Mouse (Mus musculus) heart, embryonic 12.5 days (tissue): Measurements from ENCODE around the gene Tipin. TPM values are rescaled to one million over a fixed set of nuclear protein-coding genes. Genes with fewer than 3 reads are reported as not detected.
"Not testable (repeated sequence)": the region's sequence is repeated elsewhere in the genome, so short reads cannot be mapped to it uniquely, and the experiment has no call there.

Experiments
- ATAC-seq: fragments of 200-750 bp; cut with Nextera tagmentation; 2 replicates; pipeline ENCODE4 v1.8.0; 2017; ENCODE audit warnings: moderate TSS enrichment, moderate library complexity; ENCODE audit not compliant: insufficient number of reproducible peaks, low FRiP score
- H3K27ac ChIP-seq: fragments of 300-500 bp; sonication (generic); 2 replicates; pipeline ENCODE4 v1.5.1; 2016; ENCODE audit warnings: mild to moderate bottlenecking, moderate library complexity; ENCODE audit not compliant: poor library complexity, severe bottlenecking
- H3K27me3 ChIP-seq: fragments of 300-500 bp; sonication (generic); replicated peaks from 2 replicates; pipeline ENCODE4 v1.6.1; 2016; ENCODE audit warnings: mild to moderate bottlenecking, moderate library complexity
- H3K36me3 ChIP-seq: fragments of 300-500 bp; sonication (generic); 2 replicates; pipeline ENCODE4 v1.6.1; 2016; ENCODE audit warnings: mild to moderate bottlenecking, moderate library complexity
- H3K4me1 ChIP-seq: fragments of 300-500 bp; sonication (generic); replicated peaks from 2 replicates; pipeline ENCODE4 v1.6.1; 2016; ENCODE audit warnings: mild to moderate bottlenecking
- H3K4me2 ChIP-seq: fragments of 300-500 bp; sonication (generic); 2 replicates; pipeline ENCODE4 v1.6.1; 2016; ENCODE audit warnings: mild to moderate bottlenecking, moderate library complexity
- H3K4me3 ChIP-seq: fragments of 300-500 bp; sonication (generic); 2 replicates; pipeline ENCODE4 v1.5.1; 2016; ENCODE audit warnings: mild to moderate bottlenecking
- H3K9ac ChIP-seq: fragments of 300-500 bp; sonication (generic); 2 replicates; pipeline ENCODE4 v1.6.1; 2016; ENCODE audit warnings: mild to moderate bottlenecking, moderate library complexity
- H3K9me3 ChIP-seq: fragments of 300-500 bp; sonication (generic); replicated peaks from 2 replicates; pipeline ENCODE4 v1.6.1; 2016; ENCODE audit warnings: mild to moderate bottlenecking, moderate library complexity
- WGBS: fragments of 180-500 bp; shearing (Covaris S2); methylation state at CpG from one replicate; pipeline ENCODE4 v1.1.7; 2016; 5-methylcytosine and 5-hydroxymethylcytosine counted together
- polyA plus RNA-seq: library from polyadenylated mRNA; unstranded; fragments of >200 nt; fragmentation: Nextera tagmentation; extraction: Ambion mirVana; gene quantifications from 2 replicates; pipeline ENCODE4 v1.2.1, GENCODE M21; 2016

Gene Tipin
- polyA plus RNA-seq, 1 experiment from 2014 or later: 133 TPM

DNA sequence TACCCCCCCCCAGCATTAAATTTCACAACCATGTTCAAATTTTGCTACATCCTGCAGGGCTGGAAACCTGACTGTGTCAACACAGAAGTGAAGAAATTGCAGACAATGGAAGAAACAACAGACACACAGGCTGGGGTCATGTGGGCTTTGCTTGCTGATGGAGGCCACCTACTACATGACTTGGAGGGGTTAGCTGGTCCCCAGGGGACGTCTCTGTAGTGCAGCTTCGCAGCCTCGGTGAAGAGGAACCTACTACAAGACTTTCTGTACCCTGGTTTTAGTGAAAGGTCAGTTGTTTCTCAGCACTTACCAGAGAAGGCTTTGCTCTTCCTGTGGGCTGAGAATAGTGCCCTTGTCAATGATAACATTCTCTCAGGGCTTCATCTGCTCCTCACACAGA lies 10.1 kb upstream of the Tipin start:
- ATAC-seq: no peak
- H3K4me2 ChIP-seq: no peak overlapping the region
- H3K27ac ChIP-seq: no peak overlapping the region
- no peaks in the 10 kb centered on the region for H3K9me3 ChIP-seq
- H3K27me3 ChIP-seq: no peaks in the 10 kb centered on the region
- no peaks in the 10 kb centered on the region for H3K36me3 ChIP-seq
- no peak overlapping the region for H3K4me3 ChIP-seq
- no peaks in the 10 kb centered on the region for H3K4me1 ChIP-seq
- 56% methylated on average over 3 of the region's 3 CpGs for WGBS
- H3K9ac ChIP-seq: no peak overlapping the region

DNA sequence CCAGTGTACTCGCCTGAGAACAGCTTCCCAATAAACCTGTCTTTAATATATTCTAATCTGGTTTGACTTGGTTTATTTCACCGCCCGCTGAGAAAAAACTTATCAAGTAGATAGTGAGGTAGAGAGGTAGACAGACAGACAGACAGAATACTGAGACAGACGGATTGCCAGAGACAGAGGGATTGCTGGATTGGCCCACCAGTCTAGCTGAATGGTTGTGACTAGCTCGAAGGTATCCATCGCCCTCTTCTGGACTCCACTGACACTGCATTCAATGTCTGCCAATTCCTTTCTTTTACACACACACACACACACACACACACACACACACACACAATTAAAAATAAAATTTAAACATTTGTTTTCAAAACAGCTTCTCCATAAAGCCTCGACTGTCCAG lies 8.8 kb upstream of the Tipin start:
- Histone ChIP-seq H3K9me3 (no peaks in the 10 kb centered on the region), H3K4me1 (no peaks in the 10 kb centered on the region), H3K27me3 (no peaks in the 10 kb centered on the region), H3K4me2 (no peak overlapping the region), H3K4me3 (no peak overlapping the region), H3K9ac (no peak overlapping the region), H3K27ac (no peak overlapping the region), H3K36me3 (no peaks in the 10 kb centered on the region)
- 32% methylated on average over 7 of the region's 7 CpGs for WGBS
- ATAC-seq: no peak

- 70% methylated on average over 4 of the region's 4 CpGs for WGBS
- Histone ChIP-seq H3K36me3 (no peaks in the 10 kb centered on the region), H3K9ac (no peak overlapping the region), H3K27me3 (no peaks in the 10 kb centered on the region), H3K4me1 (no peaks in the 10 kb centered on the region), H3K27ac (no peak overlapping the region), H3K4me2 (no peak overlapping the region), H3K4me3 (no peak overlapping the region), H3K9me3 (no peaks in the 10 kb centered on the region)
- ATAC-seq: no peak
These were observed 7.6 kb upstream of the Tipin start for GRCm38 (mm10) chr9:64273757-64274156.

- H3K36me3 ChIP-seq: no peaks in the 10 kb centered on the region
- 70% methylated on average over 4 of the region's 4 CpGs for WGBS
- no peak overlapping the region for H3K4me2 ChIP-seq
- no peaks in the 10 kb centered on the region for H3K4me1 ChIP-seq
- no peak overlapping the region for H3K4me3 ChIP-seq
- no peak overlapping the region for H3K9ac ChIP-seq
- no peak for ATAC-seq
- H3K27ac ChIP-seq: no peak overlapping the region
- H3K9me3 ChIP-seq: no peaks in the 10 kb centered on the region
- H3K27me3 ChIP-seq: no peaks in the 10 kb centered on the region
These were observed 7.1 kb upstream of the Tipin start for GRCm38 (mm10) chr9:64274291-64274690.

- Histone ChIP-seq H3K4me1 (no peaks in the 10 kb centered on the region), H3K27ac (no peak overlapping the region), H3K4me3 (no peak overlapping the region), H3K27me3 (no peaks in the 10 kb centered on the region), H3K4me2 (no peak overlapping the region), H3K36me3 (no peaks in the 10 kb centered on the region), H3K9me3 (no peaks in the 10 kb centered on the region), H3K9ac (no peak overlapping the region)
- ATAC-seq: no peak
- 62% methylated on average over 1 of the region's 1 CpGs for WGBS
These were observed 6.5 kb upstream of the Tipin start for GRCm38 (mm10) chr9:64274919-64275318.

DNA sequence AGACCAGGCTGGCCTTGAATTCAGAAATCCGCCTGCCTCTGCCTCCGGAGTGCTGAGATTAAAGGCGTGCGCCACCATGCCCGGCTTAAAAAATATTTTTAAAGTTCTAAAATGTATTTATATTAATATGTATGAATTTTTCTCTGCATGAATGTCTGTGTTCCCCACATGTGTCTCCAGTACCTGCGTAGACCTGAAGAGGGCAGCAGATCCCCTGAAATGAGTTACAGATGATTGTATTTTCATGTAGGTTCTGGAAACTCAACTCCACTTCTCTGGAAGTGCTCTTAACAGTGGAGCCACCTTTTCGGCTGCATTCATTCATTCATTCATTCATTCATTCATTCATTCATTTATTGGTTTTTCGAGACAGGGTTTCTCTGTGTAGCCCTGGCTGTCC lies 3.7 kb upstream of the Tipin start:
- H3K4me1 ChIP-seq: peaks cover 8% of the 10 kb centered on the region
- ATAC-seq: no peak
- no peaks in the 10 kb centered on the region for H3K9me3 ChIP-seq
- WGBS: 56% methylated on average over 8 of the region's 8 CpGs
- no peak overlapping the region for H3K4me2 ChIP-seq
- no peak overlapping the region for H3K4me3 ChIP-seq
- no peaks in the 10 kb centered on the region for H3K27me3 ChIP-seq
- H3K27ac ChIP-seq: no peak overlapping the region
- H3K9ac ChIP-seq: no peak overlapping the region
- no peaks in the 10 kb centered on the region for H3K36me3 ChIP-seq

- Histone ChIP-seq H3K27me3 (no peaks in the 10 kb centered on the region), H3K4me3 (no peak overlapping the region), H3K36me3 (0 out of 2 replicates have a peak, but pooled peaks cover 2% of the 10 kb centered on the region), H3K4me1 (peaks cover 11% of the 10 kb centered on the region), H3K4me2 (no peak overlapping the region), H3K9ac (no peak overlapping the region), H3K27ac (no peak overlapping the region), H3K9me3 (no peaks in the 10 kb centered on the region)
- no peak for ATAC-seq
- 90% methylated on average over 6 of the region's 6 CpGs for WGBS
These were observed 2.6 kb upstream of the Tipin start for GRCm38 (mm10) chr9:64278665-64279310.

DNA sequence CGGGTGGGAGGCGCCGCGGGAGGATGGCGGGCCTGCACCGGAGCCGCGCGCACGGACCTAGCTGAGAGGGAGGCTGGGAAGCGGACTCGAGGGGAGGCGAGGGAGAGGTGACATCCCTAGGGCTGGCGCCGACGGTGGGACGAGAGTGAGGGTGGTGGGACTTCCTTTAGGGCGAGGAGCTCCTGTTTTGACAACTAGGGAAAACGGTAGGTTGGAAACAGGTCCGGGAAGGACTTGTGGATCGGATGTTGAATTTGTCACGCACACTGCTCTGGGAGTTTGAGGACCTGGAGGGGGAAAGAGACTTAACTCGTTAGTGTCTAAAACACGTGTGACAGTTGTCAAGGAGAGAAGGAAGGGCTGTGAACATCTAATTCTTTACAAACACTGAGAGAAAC lies 399 bp downstream of the Tipin start:
- under 1% methylated on average over 24 of the region's 24 CpGs for whole genome bisulfite sequencing
- Histone ChIP-seq H3K27ac (peak overlapping the region; percentile 86), H3K27me3 (no peaks in the 10 kb centered on the region), H3K4me3 (peak overlapping the region; percentile 82), H3K4me1 (peaks cover 11% of the 10 kb centered on the region), H3K36me3 (peaks cover 7% of the 10 kb centered on the region; the same call in 1 of the 2 replicates), H3K9me3 (no peaks in the 10 kb centered on the region), H3K9ac (peak overlapping the region; percentile 90), H3K4me2 (peak overlapping the region; percentile 75)
- ATAC-seq: peak; percentile 87

DNA sequence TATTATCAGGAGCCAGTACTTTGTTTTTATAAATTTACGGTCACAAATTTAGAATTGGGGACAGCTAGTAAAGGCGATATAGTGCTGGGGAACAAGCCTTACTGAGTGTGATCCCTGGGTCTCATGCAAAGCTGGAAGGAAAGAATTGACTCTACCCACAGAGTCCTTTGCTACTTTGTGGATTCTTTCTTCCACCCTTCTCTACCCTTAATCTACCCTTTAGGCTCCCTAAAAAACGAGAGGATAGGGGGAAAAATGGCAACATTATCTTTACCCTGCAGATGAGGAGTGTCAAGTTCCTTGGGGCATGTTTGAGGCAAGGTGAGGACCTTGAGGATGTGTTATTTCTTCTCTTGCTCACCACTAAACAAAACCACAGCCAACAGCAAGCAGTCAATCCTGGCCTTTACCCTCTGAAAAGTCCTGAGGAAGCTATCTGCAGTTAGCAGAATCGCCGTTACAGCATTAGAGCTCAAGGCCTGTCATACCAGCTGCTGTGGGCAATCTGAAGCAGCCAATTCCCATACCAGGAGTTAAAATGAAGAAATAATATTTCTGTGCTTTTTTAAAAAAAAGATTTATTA lies 1.1 kb downstream of the Tipin start:
- no peaks in the 10 kb centered on the region for H3K9me3 ChIP-seq
- H3K4me2 ChIP-seq: peak overlapping the region; percentile 75
- H3K27me3 ChIP-seq: no peaks in the 10 kb centered on the region
- H3K9ac ChIP-seq: peak overlapping the region; percentile 90
- no peak overlapping the region for H3K27ac ChIP-seq
- H3K36me3 ChIP-seq: peaks cover 7% of the 10 kb centered on the region; the same call in 1 of the 2 replicates
- 50% methylated on average over 5 of the region's 5 CpGs for WGBS
- H3K4me3 ChIP-seq: peak overlapping the region; percentile 82
- H3K4me1 ChIP-seq: peaks cover 11% of the 10 kb centered on the region
- no peak for ATAC-seq

DNA sequence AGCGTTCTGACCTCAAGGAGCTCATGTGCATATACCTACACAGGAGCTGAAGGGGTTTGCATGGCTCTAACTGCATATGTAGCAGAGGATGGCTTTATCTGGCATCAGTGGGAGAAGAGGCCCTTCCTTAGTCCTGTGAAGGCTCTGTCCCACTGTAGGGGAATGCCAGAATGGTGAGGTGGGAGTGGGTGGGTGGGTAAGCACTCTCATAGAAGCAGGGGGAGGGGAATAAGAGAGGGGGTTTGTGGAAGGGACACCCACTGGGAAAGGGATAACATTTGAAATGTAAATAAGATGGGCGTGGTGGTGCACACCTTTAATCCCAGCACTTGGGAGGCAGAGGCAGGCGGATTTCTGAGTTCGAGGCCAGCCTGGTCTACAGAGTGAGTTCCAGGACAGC lies 21.7 kb downstream of the Tipin start:
- peaks cover 72% of the 10 kb centered on the region for H3K36me3 ChIP-seq
- WGBS: 92% methylated on average over 4 of the region's 4 CpGs

DNA sequence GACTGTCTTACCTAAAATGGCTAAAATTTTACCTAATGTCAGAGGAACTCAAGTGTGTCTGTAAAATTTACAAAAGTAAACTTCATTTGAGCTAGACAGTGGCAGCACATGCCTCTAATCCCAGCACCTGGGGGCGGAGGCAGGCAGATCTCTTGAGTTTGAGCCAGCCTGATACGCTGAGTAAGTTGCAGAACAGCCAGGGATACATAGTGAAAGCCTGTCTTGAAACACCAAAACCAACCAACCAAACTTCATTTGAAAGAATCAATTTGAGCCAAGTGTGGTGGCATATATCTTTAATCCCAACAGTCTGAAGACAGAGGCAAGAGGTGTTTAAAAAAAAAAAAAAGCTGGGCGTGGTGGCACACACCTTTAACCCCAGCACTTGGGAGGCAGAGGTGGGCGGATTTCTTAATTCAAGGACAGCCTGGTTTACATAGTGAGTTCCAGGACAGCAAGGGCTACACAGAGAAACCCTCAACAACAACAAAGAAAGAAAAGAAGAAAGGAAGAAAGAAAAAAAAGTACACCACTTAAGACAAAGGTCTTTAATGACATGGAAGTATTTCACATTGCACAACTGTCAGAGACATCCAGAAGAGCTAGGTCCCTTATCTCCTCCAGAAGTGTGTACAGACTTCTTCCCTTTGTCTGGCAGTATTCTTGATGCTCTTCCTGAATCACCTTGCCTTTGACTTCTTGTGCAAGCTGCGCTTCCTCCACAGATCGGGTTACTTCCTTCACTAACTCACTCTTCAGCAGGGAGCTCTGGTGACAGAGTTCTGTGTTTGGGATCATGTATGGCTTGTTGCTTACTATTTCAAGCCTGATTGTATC lies 25.3 kb downstream of the Tipin start:
- no peaks in the 10 kb centered on the region for H3K4me1 ChIP-seq
- H3K27ac ChIP-seq: no peak overlapping the region
- H3K4me3 ChIP-seq: no peak overlapping the region
- H3K4me2 ChIP-seq: no peak overlapping the region
- no peak for ATAC-seq
- WGBS: 82% methylated on average over 6 of the region's 6 CpGs
- H3K36me3 ChIP-seq: peaks cover 73% of the 10 kb centered on the region
- H3K9me3 ChIP-seq: no peaks in the 10 kb centered on the region
- no peak overlapping the region for H3K9ac ChIP-seq
- no peaks in the 10 kb centered on the region for H3K27me3 ChIP-seq

More for the DNA sequence above, 21.7 kb downstream of the Tipin start:
- not testable (repeated sequence) for H3K9ac ChIP-seq, H3K27me3 ChIP-seq, H3K4me2 ChIP-seq, H3K4me3 ChIP-seq, H3K4me1 ChIP-seq, H3K9me3 ChIP-seq, ATAC-seq, H3K27ac ChIP-seq
